Mouse (Mus musculus) midbrain, embryonic 10.5 days (tissue): ENCODE results near the gene Mcfd2. TPM values are rescaled to one million over a fixed set of nuclear protein-coding genes. Genes with fewer than 3 reads are reported as not detected.
"Not testable (repeated sequence)": the region's sequence is repeated elsewhere in the genome, so short reads cannot be mapped to it uniquely, and the experiment has no call there.

Experiments
- DNase-seq: peaks from one replicate; pipeline ENCODE4 v3.0.0-alpha.2; 2017; ENCODE audit warnings: low spot score
- H3K27ac ChIP-seq: fragments of 300-500 bp; sonication (generic); replicated peaks from 2 replicates; pipeline ENCODE4 v1.5.1; 2016; ENCODE audit warnings: mild to moderate bottlenecking
- H3K27me3 ChIP-seq: fragments of 300-500 bp; sonication (generic); 2 replicates; pipeline ENCODE4 v1.6.1; 2016; ENCODE audit warnings: low read depth, mild to moderate bottlenecking; ENCODE audit not compliant: poor library complexity, severe bottlenecking
- H3K36me3 ChIP-seq: fragments of 300-500 bp; sonication (generic); 2 replicates; pipeline ENCODE4 v1.6.1; 2016; ENCODE audit warnings: mild to moderate bottlenecking, moderate library complexity
- H3K4me1 ChIP-seq: fragments of 300-500 bp; sonication (generic); 2 replicates; pipeline ENCODE4 v1.6.1; 2016
- H3K4me3 ChIP-seq: fragments of 300-500 bp; sonication (generic); 2 replicates; pipeline ENCODE4 v1.5.1; 2016; ENCODE audit warnings: mild to moderate bottlenecking, moderate library complexity
- H3K9me3 ChIP-seq: fragments of 300-500 bp; sonication (generic); replicated peaks from 2 replicates; pipeline ENCODE4 v1.6.1; 2016; ENCODE audit warnings: mild to moderate bottlenecking
- WGBS: fragments of 180-500 bp; shearing (Covaris S2); methylation state at CpG from one replicate; pipeline ENCODE4 v1.1.7; 2016; 5-methylcytosine and 5-hydroxymethylcytosine counted together
- polyA plus RNA-seq: library from polyadenylated mRNA; unstranded; fragments of >200 nt; fragmentation: Nextera tagmentation; extraction: Ambion mirVana; gene quantifications from 2 replicates; pipeline ENCODE4 v1.2.1, GENCODE M21; 2016

Mcfd2 gene
- polyA plus RNA-seq, 1 experiment from 2014 or later: 86.6 TPM

GRCm38 (mm10) chr17:87302014-87302794, 36.5 kb upstream of the Mcfd2 start:
- DNase-seq: no peak
- Histone ChIP-seq H3K4me1 (no peaks in the 10 kb centered on the region), H3K4me3 (no peak overlapping the region), H3K9me3 (no peaks in the 10 kb centered on the region), H3K27ac (no peak overlapping the region), H3K27me3 (no peaks in the 10 kb centered on the region), H3K36me3 (no peaks in the 10 kb centered on the region)
- WGBS: 85% methylated on average over 13 of the region's 13 CpGs

GRCm38 (mm10) chr17:87301607-87302006, 35.9 kb upstream of the Mcfd2 start:
- H3K27me3 ChIP-seq, H3K27ac ChIP-seq, H3K4me3 ChIP-seq, DNase-seq, H3K4me1 ChIP-seq, H3K36me3 ChIP-seq, H3K9me3 ChIP-seq: not testable (repeated sequence)
- WGBS: 90% methylated on average over 9 of the region's 9 CpGs

- Histone ChIP-seq H3K27me3 (no peaks in the 10 kb centered on the region), H3K27ac (no peak overlapping the region), H3K36me3 (no peaks in the 10 kb centered on the region), H3K9me3 (no peaks in the 10 kb centered on the region), H3K4me3 (no peak overlapping the region), H3K4me1 (no peaks in the 10 kb centered on the region)
- WGBS: 90% methylated on average over 10 of the region's 10 CpGs
- DNase-seq: no peak
Measured at GRCm38 (mm10) chr17:87300340-87300739, 34.6 kb upstream of the Mcfd2 start.

- H3K36me3 ChIP-seq: no peaks in the 10 kb centered on the region
- H3K4me1 ChIP-seq: no peaks in the 10 kb centered on the region
- no peak overlapping the region for H3K4me3 ChIP-seq
- WGBS: 84% methylated on average over 6 of the region's 6 CpGs
- H3K27me3 ChIP-seq: no peaks in the 10 kb centered on the region
- H3K9me3 ChIP-seq: no peaks in the 10 kb centered on the region
- no peak for DNase-seq
- H3K27ac ChIP-seq: no peak overlapping the region
Measured at GRCm38 (mm10) chr17:87298944-87299343, 33.2 kb upstream of the Mcfd2 start.

GRCm38 (mm10) chr17:87296701-87297100, 31.0 kb upstream of the Mcfd2 start:
- H3K9me3 ChIP-seq, H3K27me3 ChIP-seq, H3K4me1 ChIP-seq, H3K4me3 ChIP-seq, DNase-seq, H3K36me3 ChIP-seq, H3K27ac ChIP-seq: not testable (repeated sequence)
- 87% methylated on average over 1 of the region's 1 CpGs for WGBS

GRCm38 (mm10) chr17:87295738-87296137, 30.0 kb upstream of the Mcfd2 start:
- Histone ChIP-seq H3K9me3 (no peaks in the 10 kb centered on the region), H3K4me1 (no peaks in the 10 kb centered on the region), H3K27me3 (no peaks in the 10 kb centered on the region; the same call in 1 of the 2 replicates), H3K36me3 (no peaks in the 10 kb centered on the region), H3K4me3 (no peak overlapping the region), H3K27ac (no peak overlapping the region)
- WGBS: 83% methylated on average over 7 of the region's 7 CpGs
- DNase-seq: no peak

GRCm38 (mm10) chr17:87293125-87293524, 27.4 kb upstream of the Mcfd2 start:
- H3K27me3 ChIP-seq: peaks cover 23% of the 10 kb centered on the region
- no peak overlapping the region for H3K27ac ChIP-seq
- 96% methylated on average over 5 of the region's 5 CpGs for WGBS
- H3K4me1 ChIP-seq: peaks cover 3% of the 10 kb centered on the region
- H3K9me3 ChIP-seq: no peaks in the 10 kb centered on the region
- no peaks in the 10 kb centered on the region for H3K36me3 ChIP-seq
- no peak for DNase-seq
- H3K4me3 ChIP-seq: no peak overlapping the region

GRCm38 (mm10) chr17:87291782-87292181, 26.0 kb upstream of the Mcfd2 start:
- Histone ChIP-seq H3K9me3 (no peaks in the 10 kb centered on the region), H3K27ac (no peak overlapping the region; the same call in 1 of the 2 replicates), H3K4me1 (peaks cover 17% of the 10 kb centered on the region), H3K27me3 (peaks cover 37% of the 10 kb centered on the region), H3K36me3 (no peaks in the 10 kb centered on the region), H3K4me3 (no peak overlapping the region)
- 86% methylated on average over 5 of the region's 5 CpGs for WGBS
- DNase-seq: no peak

GRCm38 (mm10) chr17:87291037-87291436, 25.3 kb upstream of the Mcfd2 start:
- DNase-seq: no peak
- no peaks in the 10 kb centered on the region for H3K9me3 ChIP-seq
- no peak overlapping the region for H3K27ac ChIP-seq
- H3K27me3 ChIP-seq: peaks cover 44% of the 10 kb centered on the region
- no peaks in the 10 kb centered on the region for H3K36me3 ChIP-seq
- H3K4me3 ChIP-seq: no peak overlapping the region
- peaks cover 18% of the 10 kb centered on the region for H3K4me1 ChIP-seq
- 94% methylated on average over 7 of the region's 7 CpGs for WGBS

- 78% methylated on average over 5 of the region's 5 CpGs for WGBS
- H3K9me3 ChIP-seq: no peaks in the 10 kb centered on the region
- peaks cover 19% of the 10 kb centered on the region for H3K4me1 ChIP-seq
- H3K27ac ChIP-seq: no peak overlapping the region
- H3K4me3 ChIP-seq: no peak overlapping the region
- DNase-seq: no peak
- H3K27me3 ChIP-seq: peaks cover 61% of the 10 kb centered on the region
- H3K36me3 ChIP-seq: no peaks in the 10 kb centered on the region
Measured at GRCm38 (mm10) chr17:87289367-87289766, 23.6 kb upstream of the Mcfd2 start.

- Histone ChIP-seq H3K4me3 (no peak overlapping the region), H3K36me3 (no peaks in the 10 kb centered on the region), H3K27ac (no peak overlapping the region; the same call in 1 of the 2 replicates), H3K27me3 (peaks cover 73% of the 10 kb centered on the region), H3K4me1 (peaks cover 32% of the 10 kb centered on the region), H3K9me3 (no peaks in the 10 kb centered on the region)
- DNase-seq: peak; percentile 25
- WGBS: 11% methylated on average over 12 of the region's 12 CpGs
Measured at GRCm38 (mm10) chr17:87288131-87288530, 22.4 kb upstream of the Mcfd2 start.

GRCm38 (mm10) chr17:87287197-87287777, 21.6 kb upstream of the Mcfd2 start:
- no peak for DNase-seq
- Histone ChIP-seq H3K4me1 (peaks cover 38% of the 10 kb centered on the region), H3K27ac (no peak overlapping the region), H3K9me3 (no peaks in the 10 kb centered on the region), H3K27me3 (peaks cover 75% of the 10 kb centered on the region), H3K36me3 (no peaks in the 10 kb centered on the region), H3K4me3 (no peak overlapping the region)
- WGBS: 31% methylated on average over 8 of the region's 8 CpGs

GRCm38 (mm10) chr17:87286481-87287143, 20.9 kb upstream of the Mcfd2 start:
- 56% methylated on average over 8 of the region's 8 CpGs for WGBS

More at GRCm38 (mm10) chr17:87286481-87287143, 20.9 kb upstream of the Mcfd2 start:
- Histone ChIP-seq H3K27me3 (peaks cover 77% of the 10 kb centered on the region), H3K27ac (no peak overlapping the region), H3K9me3 (no peaks in the 10 kb centered on the region), H3K36me3 (no peaks in the 10 kb centered on the region), H3K4me3 (no peak overlapping the region), H3K4me1 (peaks cover 44% of the 10 kb centered on the region)
- DNase-seq: no peak
